Mouse (Mus musculus) megakaryocyte, embryonic 14.5 days (primary cell): ENCODE measurements at regions not wholly inside any gene's neighbourhood (a gene's known extent, or its start where the extent isn't known, plus 50 kb on each side); places are given as distances from the start of the nearest gene placed in this dataset.

ENCODE experiments used
- H3K27me3 ChIP-seq: replicated peaks from 2 replicates; pipeline ENCODE3; 2012; ENCODE audit warnings: inconsistent platforms
- H3K36me3 ChIP-seq: replicated peaks from 2 replicates; pipeline ENCODE3; 2012; ENCODE audit warnings: low read length, inconsistent platforms, mixed read lengths
- H3K4me1 ChIP-seq: 2 replicates; pipeline ENCODE4 v1.6.1; 2012; ENCODE audit warnings: inconsistent platforms
- H3K4me3 ChIP-seq: replicated peaks from 2 replicates; pipeline ENCODE3; 2012; ENCODE audit warnings: moderate library complexity, mild to moderate bottlenecking, inconsistent platforms
- H3K9me3 ChIP-seq: 2 replicates; pipeline ENCODE4 v1.6.1; 2012; ENCODE audit warnings: inconsistent platforms
- FLI1 ChIP-seq: IDR thresholded peaks from 2 replicates; pipeline ENCODE4 v1.6.1; 2012; ENCODE audit warnings: low read length, inconsistent platforms, mixed read lengths
- GATA1 ChIP-seq: IDR thresholded peaks from 3 replicates; pipeline ENCODE4 v1.6.1; 2012; ENCODE audit warnings: mixed read lengths, low read length, inconsistent platforms, borderline replicate concordance

GRCm38 (mm10) chr9:30202411-30202810, 224.5 kb upstream of the Snx19 start:
- Histone ChIP-seq H3K9me3 (peaks cover 3% of the 10 kb centered on the region; the same call in 1 of the 2 replicates), H3K27me3 (no peaks in the 10 kb centered on the region), H3K4me1 (no peaks in the 10 kb centered on the region), H3K36me3 (no peaks in the 10 kb centered on the region), H3K4me3 (no peak overlapping the region)
- TF ChIP-seq FLI1 (no peak), GATA1 (no peak)

GRCm38 (mm10) chr9:30207631-30208030, 219.3 kb upstream of the Snx19 start:
- Histone ChIP-seq H3K27me3 (no peaks in the 10 kb centered on the region), H3K4me1 (no peaks in the 10 kb centered on the region), H3K4me3 (no peak overlapping the region), H3K9me3 (peaks cover 20% of the 10 kb centered on the region; the same call in 1 of the 2 replicates), H3K36me3 (no peaks in the 10 kb centered on the region)
- no peak for TF ChIP-seq FLI1
- TF ChIP-seq GATA1 = no peak

GRCm38 (mm10) chr9:30209806-30210205, 217.1 kb upstream of the Snx19 start:
- no peaks in the 10 kb centered on the region for H3K27me3 ChIP-seq
- TF ChIP-seq GATA1 (no peak), FLI1 (no peak)
- no peak overlapping the region for H3K4me3 ChIP-seq
- H3K36me3 ChIP-seq = no peaks in the 10 kb centered on the region
- H3K4me1 ChIP-seq = no peaks in the 10 kb centered on the region
- H3K9me3 ChIP-seq = peaks cover 27% of the 10 kb centered on the region; the same call in 1 of the 2 replicates

- peaks cover 31% of the 10 kb centered on the region for H3K9me3 ChIP-seq
- no peaks in the 10 kb centered on the region for H3K4me1 ChIP-seq
- peak overlapping the region; percentile 62 for H3K4me3 ChIP-seq
Observed at GRCm38 (mm10) chr9:30212471-30213075, 214.3 kb upstream of the Snx19 start.

GRCm38 (mm10) chr9:30234501-30235163, 192.3 kb upstream of the Snx19 start:
- no peaks in the 10 kb centered on the region for H3K36me3 ChIP-seq
- H3K27me3 ChIP-seq = no peaks in the 10 kb centered on the region
- TF ChIP-seq GATA1 (no peak), FLI1 (no peak)
- no peaks in the 10 kb centered on the region for H3K4me1 ChIP-seq
- H3K4me3 ChIP-seq = no peak overlapping the region
- peaks cover 20% of the 10 kb centered on the region for H3K9me3 ChIP-seq

More at GRCm38 (mm10) chr9:30212471-30213075, 214.3 kb upstream of the Snx19 start:
- no peaks in the 10 kb centered on the region for H3K36me3 ChIP-seq
- no peaks in the 10 kb centered on the region for H3K27me3 ChIP-seq
- TF ChIP-seq GATA1 = no peak

GRCm38 (mm10) chr9:30235791-30236190, 191.1 kb upstream of the Snx19 start:
- no peak overlapping the region for H3K4me3 ChIP-seq
- peaks cover 18% of the 10 kb centered on the region for H3K9me3 ChIP-seq
- no peaks in the 10 kb centered on the region for H3K4me1 ChIP-seq
- TF ChIP-seq FLI1 = no peak
- TF ChIP-seq GATA1 = no peak
- no peaks in the 10 kb centered on the region for H3K36me3 ChIP-seq
- H3K27me3 ChIP-seq = no peaks in the 10 kb centered on the region

GRCm38 (mm10) chr9:30242107-30242506, 184.8 kb upstream of the Snx19 start:
- TF ChIP-seq GATA1 (no peak), FLI1 (no peak)
- Histone ChIP-seq H3K27me3 (no peaks in the 10 kb centered on the region), H3K36me3 (no peaks in the 10 kb centered on the region), H3K4me3 (no peak overlapping the region), H3K9me3 (peaks cover 5% of the 10 kb centered on the region; the same call in 1 of the 2 replicates), H3K4me1 (no peaks in the 10 kb centered on the region)

- TF ChIP-seq FLI1 (no peak), GATA1 (no peak)
Observed at GRCm38 (mm10) chr9:30264533-30265168, 162.3 kb upstream of the Snx19 start.

DNA sequence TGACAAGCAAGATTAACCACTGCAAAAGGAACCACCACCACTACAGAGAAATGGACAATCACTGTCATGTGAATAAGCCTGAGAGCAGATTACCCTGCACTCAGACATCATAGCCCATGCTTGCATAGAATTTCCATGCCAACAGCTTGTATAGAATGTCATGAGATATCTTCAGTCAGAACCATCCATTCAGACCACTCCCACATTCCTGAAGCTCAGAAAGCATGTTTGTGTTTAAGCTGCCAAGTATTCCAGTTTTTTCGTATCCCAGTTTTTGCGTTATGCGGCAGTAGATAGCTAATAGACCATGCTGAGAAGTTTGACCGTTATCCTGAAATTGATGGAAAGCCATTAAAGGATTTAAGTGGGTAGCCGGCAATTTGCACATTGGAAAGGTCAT, 155.8 kb upstream of the Snx19 start:
- H3K36me3 ChIP-seq = no peaks in the 10 kb centered on the region
- H3K4me1 ChIP-seq = no peaks in the 10 kb centered on the region
- H3K27me3 ChIP-seq = no peaks in the 10 kb centered on the region
- TF ChIP-seq FLI1 = no peak
- no peak for TF ChIP-seq GATA1
- no peaks in the 10 kb centered on the region for H3K9me3 ChIP-seq
- H3K4me3 ChIP-seq = no peak overlapping the region

More at GRCm38 (mm10) chr9:30264533-30265168, 162.3 kb upstream of the Snx19 start:
- Histone ChIP-seq H3K9me3 (0 out of 2 replicates have a peak, but pooled peaks cover 6% of the 10 kb centered on the region), H3K4me1 (no peaks in the 10 kb centered on the region), H3K27me3 (no peaks in the 10 kb centered on the region), H3K4me3 (no peak overlapping the region), H3K36me3 (no peaks in the 10 kb centered on the region)

DNA sequence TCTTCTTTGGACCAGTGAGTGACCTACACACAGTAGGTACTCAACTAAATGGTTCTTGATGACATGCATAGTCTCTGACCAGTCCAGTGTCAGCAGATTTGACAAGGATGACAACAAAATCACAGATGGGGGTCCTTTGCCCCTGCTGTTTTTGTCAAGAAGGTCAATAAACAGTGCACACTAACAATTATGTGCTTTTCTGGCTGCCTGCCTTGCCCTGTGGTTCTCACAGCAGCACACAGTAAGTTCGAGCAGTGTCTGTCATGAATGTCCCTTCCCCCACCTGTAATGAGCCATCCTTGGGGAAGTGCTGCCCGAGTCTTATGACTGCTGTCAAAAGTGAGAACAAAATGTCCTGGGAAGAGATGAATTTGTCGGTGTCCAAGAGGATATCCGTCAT, 153.1 kb upstream of the Snx19 start:
- Histone ChIP-seq H3K36me3 (no peaks in the 10 kb centered on the region), H3K4me1 (no peaks in the 10 kb centered on the region), H3K9me3 (no peaks in the 10 kb centered on the region), H3K4me3 (no peak overlapping the region), H3K27me3 (no peaks in the 10 kb centered on the region)
- TF ChIP-seq FLI1 = no peak
- TF ChIP-seq GATA1 = no peak
